Mouse (Mus musculus) MEL (cell line): ENCODE data around the gene Akt1. TPM values are rescaled to one million over a fixed set of nuclear protein-coding genes. Genes with fewer than 3 reads are reported as not detected.

Experiments used
- DNase-seq: peaks from one replicate; pipeline ENCODE4 v3.0.0; 2011; ENCODE audit warnings: low read depth, low spot score
- H3K27ac ChIP-seq: 2 replicates; pipeline ENCODE4 v1.5.1; 2012; ENCODE audit warnings: low read depth, mild to moderate bottlenecking, control low read depth, low read length, moderate library complexity; ENCODE audit not compliant: control insufficient read depth
- H3K27me3 ChIP-seq, 2 experiments: fragments of 150-350 bp in 1 of 2; sonication (generic) in 1 of 2; 2 replicates each; pipeline ENCODE4 v1.6.1; 2012; ENCODE audit warnings: low read length in 2 of 2, mild to moderate bottlenecking in 2 of 2, improper control_type of control experiment in 1 of 2, moderate library complexity in 1 of 2; ENCODE audit not compliant: insufficient read depth in 2 of 2, control insufficient read depth in 1 of 2
- H3K36me3 ChIP-seq, 2 experiments: 2 replicates each; pipeline ENCODE4 v1.6.1; 2012 to 2014; ENCODE audit warnings: low read length in 2 of 2, improper control_type of control experiment in 1 of 2, inconsistent platforms in 1 of 2, mild to moderate bottlenecking in 1 of 2; ENCODE audit not compliant: insufficient read depth in 2 of 2, control insufficient read depth in 1 of 2
- H3K4me1 ChIP-seq, 2 experiments: fragments of 150-350 bp in 1 of 2; sonication (generic) in 1 of 2; 2 replicates each; pipeline ENCODE4 v1.6.1; 2012; ENCODE audit warnings: low read length in 2 of 2, improper control_type of control experiment in 1 of 2, mild to moderate bottlenecking in 1 of 2; ENCODE audit not compliant: insufficient read depth in 2 of 2, control insufficient read depth in 1 of 2
- H3K4me3 ChIP-seq, 2 experiments: fragments of 150-350 bp in 1 of 2; sonication (generic) in 1 of 2; 2 replicates each; pipeline ENCODE4 v1.5.1; 2012; ENCODE audit warnings: low read depth in 2 of 2, low read length in 2 of 2, mild to moderate bottlenecking in 2 of 2, moderate library complexity in 2 of 2, control low read depth in 1 of 2, improper control_type of control experiment in 1 of 2; ENCODE audit not compliant: control insufficient read depth in 1 of 2, insufficient read depth in 1 of 2
- H3K79me2 ChIP-seq: 2 replicates; pipeline ENCODE4 v1.6.1; 2012; ENCODE audit warnings: mild to moderate bottlenecking, low read length, moderate library complexity; ENCODE audit not compliant: control insufficient read depth, poor library complexity, insufficient read depth
- H3K9ac ChIP-seq: 2 replicates; pipeline ENCODE4 v1.6.1; 2012; ENCODE audit warnings: low read depth, mild to moderate bottlenecking, control low read depth, low read length, moderate library complexity; ENCODE audit not compliant: control insufficient read depth, poor library complexity, severe bottlenecking
- H3K9me3 ChIP-seq: fragments of 150-350 bp; sonication (generic); replicated peaks from 2 replicates; pipeline ENCODE4 v1.6.1; 2012; ENCODE audit warnings: mild to moderate bottlenecking, low read length, improper control_type of control experiment, moderate library complexity; ENCODE audit not compliant: insufficient read depth
- BHLHE40 ChIP-seq: IDR thresholded peaks from 2 replicates; pipeline ENCODE4 v1.6.1; 2012; ENCODE audit warnings: low read depth, mild to moderate bottlenecking, inconsistent platforms, low read length, improper control_type of control experiment, borderline replicate concordance
- CTCF ChIP-seq, 3 experiments: IDR thresholded peaks in 2 of 3; conservative IDR thresholded peaks in 1 of 3; 2 replicates each; pipeline ENCODE4 v1.5.1; 2011 to 2012; ENCODE audit warnings: low read length in 3 of 3, low read depth in 2 of 3, mild to moderate bottlenecking in 2 of 3, improper control_type of control experiment in 1 of 3, inconsistent platforms in 1 of 3, mixed read lengths in 1 of 3, moderate library complexity in 1 of 3; ENCODE audit not compliant: control insufficient read depth in 1 of 3, insufficient read depth in 1 of 3, poor library complexity in 1 of 3, severe bottlenecking in 1 of 3
- ELF1 ChIP-seq: IDR thresholded peaks from 2 replicates; pipeline ENCODE4 v1.6.1; 2014; ENCODE audit warnings: low read depth, mild to moderate bottlenecking, inconsistent platforms, low read length, improper control_type of control experiment, moderate library complexity
- ETS1 ChIP-seq: IDR thresholded peaks from 2 replicates; pipeline ENCODE4 v1.6.1; 2012; ENCODE audit warnings: low read depth, mild to moderate bottlenecking, inconsistent platforms, low read length, improper control_type of control experiment, moderate library complexity
- HCFC1 ChIP-seq: IDR thresholded peaks from 2 replicates; pipeline ENCODE4 v1.6.1; 2012; ENCODE audit warnings: low read depth, mild to moderate bottlenecking, inconsistent platforms, low read length, improper control_type of control experiment, moderate library complexity
- KAT2A ChIP-seq: conservative IDR thresholded peaks from 2 replicates; pipeline ENCODE4 v1.6.1; 2012; ENCODE audit warnings: low read depth, low read length, improper control_type of control experiment, inconsistent platforms
- MAX ChIP-seq: IDR thresholded peaks from 2 replicates; pipeline ENCODE4 v1.6.1; 2011; ENCODE audit warnings: low read length, improper control_type of control experiment
- MYC ChIP-seq: IDR thresholded peaks from 2 replicates; pipeline ENCODE4 v1.6.1; 2011; ENCODE audit warnings: low read depth, mild to moderate bottlenecking, low read length, improper control_type of control experiment, moderate library complexity
- RAD21 ChIP-seq: IDR thresholded peaks from 2 replicates; pipeline ENCODE4 v1.6.1; 2011; ENCODE audit warnings: mild to moderate bottlenecking, low read depth, low read length, improper control_type of control experiment
- RCOR1 ChIP-seq: IDR thresholded peaks from 2 replicates; pipeline ENCODE4 v1.6.1; 2012; ENCODE audit warnings: low read depth, mild to moderate bottlenecking, inconsistent platforms, low read length, improper control_type of control experiment
- SIN3A ChIP-seq: IDR thresholded peaks from 2 replicates; pipeline ENCODE4 v1.6.1; 2012; ENCODE audit warnings: low read length, improper control_type of control experiment, inconsistent platforms
- SMC3 ChIP-seq: IDR thresholded peaks from 2 replicates; pipeline ENCODE4 v1.6.1; 2011; ENCODE audit warnings: low read depth, low read length, improper control_type of control experiment
- TBP ChIP-seq: IDR thresholded peaks from 2 replicates; pipeline ENCODE4 v1.8.0; 2011; ENCODE audit warnings: low read depth, low read length, improper control_type of control experiment
- USF1 ChIP-seq: IDR thresholded peaks from 2 replicates; pipeline ENCODE4 v1.6.1; 2014; ENCODE audit warnings: low read depth, mild to moderate bottlenecking, inconsistent platforms, low read length, improper control_type of control experiment, moderate library complexity
- ZC3H11A ChIP-seq: IDR thresholded peaks from 2 replicates; pipeline ENCODE4 v1.6.1; 2012; ENCODE audit warnings: low read depth, mild to moderate bottlenecking, inconsistent platforms, low read length, improper control_type of control experiment
- polyA plus RNA-seq, 2 experiments: library from polyadenylated mRNA; stranded (reverse) in 1 of 2; unstranded in 1 of 2; fragments of >175 nt in 1 of 2; fragments of >200 nt in 1 of 2; gene quantifications; 2 replicates each; pipeline versions ENCODE4 v1.2.1 to v1.2.4; 2012; ENCODE audit warnings: low replicate concordance in 2 of 2, low read depth in 1 of 2; ENCODE audit not compliant: insufficient read length in 2 of 2, insufficient read depth in 1 of 2, missing spikeins in 1 of 2
- total RNA-seq: library from RNA; depleted of rRNA; stranded (reverse); fragments of 300-350 nt; gene quantifications from 2 replicates; pipeline ENCODE4 v1.2.3, GENCODE M21; 2012

The Akt1 gene
- total and polyA plus RNA-seq, 3 experiments = 322 to 827 (median 764) TPM

- TF ChIP-seq ZC3H11A (no peak), BHLHE40 (no peak), MYC (peak; percentile 91), TBP (peak; percentile 95), SMC3 (no peak)
Observed at GRCm38 (mm10) chr12:112674132-112675011, at the start of gene Akt1 (continued).

GRCm38 (mm10) chr12:112724077-112724805 lies 49.6 kb upstream of the Akt1 start:
- no peaks in the 10 kb centered on the region; the same call in 1 of the 2 replicates for H3K79me2 ChIP-seq
- peaks cover 0 to 2% of the 10 kb centered on the region in 2 experiments; a peak in 1 of 4 replicates for H3K27me3 ChIP-seq
- DNase-seq = peak; percentile 96
- no peak for TF ChIP-seq KAT2A
- no peak for TF ChIP-seq ETS1
- TF ChIP-seq CTCF (IDR thresholded peaks at IDR 0.05 in 2 of 3, conservative IDR thresholded peaks at IDR 0.05 in 1 of 3; ENCODE audit: control insufficient read depth in 1 of 3, insufficient read depth in 1 of 3, low read depth in 2 of 3, low read length in 3 of 3, poor library complexity in 1 of 3, severe bottlenecking in 1 of 3) = peak; percentile 87 to 100 (median 91)
- no peak for TF ChIP-seq ELF1
- peak; percentile 52 for TF ChIP-seq SMC3
- peak; percentile 65; the same call in 1 of the 2 replicates for TF ChIP-seq MYC
- TF ChIP-seq USF1 = 0 out of 2 replicates have a peak, but pooled peaks have one; percentile 21
- TF ChIP-seq HCFC1 = peak; percentile 17; the same call in 1 of the 2 replicates
- TF ChIP-seq RAD21 = peak; percentile 17
- no peak for TF ChIP-seq SIN3A
- peak; percentile 77 for TF ChIP-seq MAX
- no peak for TF ChIP-seq RCOR1
- no peak overlapping the region for H3K4me3 ChIP-seq
- 0 out of 4 replicates have a peak, but pooled peaks cover 0 to 2% of the 10 kb centered on the region in 2 experiments for H3K36me3 ChIP-seq
- no peaks in the 10 kb centered on the region for H3K9me3 ChIP-seq
- peaks cover 0 to 14% of the 10 kb centered on the region in 2 experiments; a peak in 3 of 4 replicates for H3K4me1 ChIP-seq
- no peak overlapping the region for H3K27ac ChIP-seq
- no peak overlapping the region for H3K9ac ChIP-seq
